Mouse (Mus musculus): ENCODE data around the gene Ifit2. TPM values are rescaled to one million over a fixed set of nuclear protein-coding genes. Genes with fewer than 3 reads are reported as not detected.

Ifit2 gene
- total RNA-seq, 2 experiments from 2014 or later = 3.5 to 3.6 TPM

Other genes with a start within 250 kb of the Ifit2 start
- gene Ch25h, start 75.5 kb upstream of the Ifit2 start, total RNA-seq (2021) = under 1 TPM; 0.18 to 0.31 TPM
- 10 to 100 TPM; 21.0 to 25.6 TPM for gene Lipa, start 23.2 kb upstream of the Ifit2 start, total RNA-seq (2021)
- 1 to 10 TPM; 3.8 to 4.0 TPM for gene Ifit3, start 32.8 kb downstream of the Ifit2 start, total RNA-seq (2021)
- 1 to 10 TPM in 1 of 2 experiments, under 1 TPM in 1; 0.84 to 1.2 TPM for gene Ifit1bl1, start 51.3 kb downstream of the Ifit2 start, total RNA-seq (2021)
- 1 to 10 TPM; 1.1 TPM for gene Ifit3b, start 57.3 kb downstream of the Ifit2 start, total RNA-seq (2021)
- 1 to 10 TPM; 1.2 to 1.5 TPM for gene Ifit1bl2, start 90.0 kb downstream of the Ifit2 start, total RNA-seq (2021)
- 1 to 10 TPM; 1.4 TPM for gene Ifit1, start 90.2 kb downstream of the Ifit2 start, total RNA-seq (2021)
- gene Slc16a12, start 196.6 kb downstream of the Ifit2 start, total RNA-seq (2021) = 1 to 10 TPM; 2.2 to 2.6 TPM

All from heart, postnatal 25 days (tissue).